Mouse (Mus musculus) neural tube, embryonic 15.5 days (tissue): Measurements from ENCODE around the gene Gpr143. TPM values are rescaled to one million over a fixed set of nuclear protein-coding genes. Genes with fewer than 3 reads are reported as not detected.
A peak's percentile ranks its signal among the peaks of the same experiment; 100 is the strongest.
"Not testable (repeated sequence)": the region's sequence is repeated elsewhere in the genome, so short reads cannot be mapped to it uniquely, and the experiment has no call there.

Experiments used
- ATAC-seq: fragments of 200-750 bp; cut with Nextera tagmentation; 2 replicates; pipeline ENCODE4 v1.8.0; 2017; ENCODE audit warnings: mild to moderate bottlenecking, moderate TSS enrichment, moderate library complexity; ENCODE audit not compliant: low FRiP score
- H3K27ac ChIP-seq: fragments of 300-500 bp; sonication (generic); replicated peaks from 2 replicates; pipeline ENCODE4 v1.5.1; 2015; ENCODE audit warnings: mild to moderate bottlenecking, inconsistent platforms
- H3K27me3 ChIP-seq: fragments of 300-500 bp; sonication (generic); replicated peaks from 2 replicates; pipeline ENCODE4 v1.6.1; 2015; ENCODE audit warnings: inconsistent platforms
- H3K36me3 ChIP-seq: fragments of 300-500 bp; sonication (generic); 2 replicates; pipeline ENCODE4 v1.6.1; 2015; ENCODE audit warnings: inconsistent platforms
- H3K4me1 ChIP-seq: fragments of 300-500 bp; sonication (generic); 2 replicates; pipeline ENCODE4 v1.6.1; 2015; ENCODE audit warnings: inconsistent platforms
- H3K4me2 ChIP-seq: fragments of 300-500 bp; sonication (generic); 2 replicates; pipeline ENCODE4 v1.6.1; 2015; ENCODE audit warnings: inconsistent platforms, mild to moderate bottlenecking, moderate library complexity
- H3K4me3 ChIP-seq: fragments of 300-500 bp; sonication (generic); replicated peaks from 2 replicates; pipeline ENCODE4 v1.5.1; 2015; ENCODE audit warnings: mild to moderate bottlenecking, inconsistent platforms
- H3K9ac ChIP-seq: fragments of 300-500 bp; sonication (generic); replicated peaks from 2 replicates; pipeline ENCODE4 v1.6.1; 2015; ENCODE audit warnings: mild to moderate bottlenecking, inconsistent platforms
- H3K9me3 ChIP-seq: fragments of 300-500 bp; sonication (generic); replicated peaks from 2 replicates; pipeline ENCODE4 v1.6.1; 2016; ENCODE audit warnings: inconsistent platforms
- WGBS: fragments of 180-500 bp; shearing (Covaris S2); methylation state at CpG from one replicate; pipeline ENCODE4 v1.1.7; 2015; ENCODE audit warnings: mixed read lengths; 5-methylcytosine and 5-hydroxymethylcytosine counted together
- polyA plus RNA-seq: library from polyadenylated mRNA; unstranded; fragments of >200 nt; fragmentation: Nextera tagmentation; extraction: Ambion mirVana; gene quantifications from 2 replicates; pipeline ENCODE4 v1.2.1, GENCODE M21; 2015

Gpr143 gene
- polyA plus RNA-seq, 1 experiment from 2014 or later, result 0.44 TPM

DNA sequence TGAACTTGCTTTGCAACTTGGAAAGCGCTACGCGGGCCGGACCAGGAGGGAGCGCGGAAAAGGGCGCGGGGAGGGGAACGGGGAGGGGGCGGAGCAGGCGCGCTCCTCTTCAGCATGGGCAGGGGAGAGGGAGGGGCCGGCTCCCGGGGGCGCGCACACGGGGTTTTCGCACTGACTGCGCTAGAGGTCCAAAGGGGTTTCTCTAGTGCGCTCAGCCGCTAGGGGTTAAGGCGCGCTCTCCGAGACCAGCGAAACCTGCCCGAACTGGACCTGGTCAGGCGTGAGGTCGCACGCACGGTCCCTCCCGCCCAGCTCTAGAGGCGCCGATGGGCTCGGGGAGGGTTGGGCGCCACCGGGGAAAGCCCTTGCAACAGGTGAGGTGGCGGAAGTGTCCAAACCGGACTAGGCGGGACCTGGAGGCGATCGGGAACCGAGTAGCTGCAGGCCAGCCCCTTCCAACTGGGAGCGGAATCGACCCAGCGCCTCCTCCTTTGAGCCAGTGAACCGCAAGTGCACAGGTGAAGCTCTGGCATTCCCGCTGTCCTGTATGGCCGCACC is 12.0 kb upstream of the Gpr143 start:
- Histone ChIP-seq H3K27ac (no peak overlapping the region), H3K4me3 (peak overlapping the region; percentile 50), H3K4me2 (peak overlapping the region; percentile 72), H3K36me3 (no peaks in the 10 kb centered on the region), H3K27me3 (peaks cover 31% of the 10 kb centered on the region), H3K4me1 (0 out of 2 replicates have a peak, but pooled peaks cover 3% of the 10 kb centered on the region), H3K9ac (peak overlapping the region; percentile 42), H3K9me3 (no peaks in the 10 kb centered on the region)
- WGBS, result 15% methylated on average over 42 of the region's 48 CpGs
- ATAC-seq, result peak; percentile 89

DNA sequence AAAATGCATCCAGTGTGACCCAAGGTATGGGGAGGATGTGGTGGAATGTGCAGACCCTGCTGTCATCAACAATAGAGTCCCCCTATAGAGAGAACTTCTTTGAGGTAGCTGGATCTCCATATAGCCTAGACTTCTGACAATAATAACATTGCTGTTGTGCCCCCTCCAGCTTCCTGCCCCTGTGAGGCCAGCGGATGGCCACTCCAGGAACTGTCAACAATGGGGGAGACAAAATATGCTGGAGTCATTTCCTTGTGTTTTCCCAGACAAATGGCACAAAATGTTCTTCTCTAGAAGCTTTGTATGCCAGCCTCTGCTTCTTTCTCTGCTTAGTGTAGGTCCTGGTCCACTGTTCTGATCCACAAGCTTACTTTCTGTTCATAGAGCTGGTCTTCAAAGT is 6.4 kb downstream of the Gpr143 start:
- ATAC-seq, result no peak
- Histone ChIP-seq H3K4me2 (no peak overlapping the region), H3K27ac (no peak overlapping the region), H3K36me3 (no peaks in the 10 kb centered on the region), H3K4me1 (no peaks in the 10 kb centered on the region), H3K27me3 (peaks cover 15% of the 10 kb centered on the region), H3K9me3 (no peaks in the 10 kb centered on the region), H3K4me3 (no peak overlapping the region), H3K9ac (no peak overlapping the region)
- WGBS, result 83% methylated on average over 1 of the region's 1 CpGs

DNA sequence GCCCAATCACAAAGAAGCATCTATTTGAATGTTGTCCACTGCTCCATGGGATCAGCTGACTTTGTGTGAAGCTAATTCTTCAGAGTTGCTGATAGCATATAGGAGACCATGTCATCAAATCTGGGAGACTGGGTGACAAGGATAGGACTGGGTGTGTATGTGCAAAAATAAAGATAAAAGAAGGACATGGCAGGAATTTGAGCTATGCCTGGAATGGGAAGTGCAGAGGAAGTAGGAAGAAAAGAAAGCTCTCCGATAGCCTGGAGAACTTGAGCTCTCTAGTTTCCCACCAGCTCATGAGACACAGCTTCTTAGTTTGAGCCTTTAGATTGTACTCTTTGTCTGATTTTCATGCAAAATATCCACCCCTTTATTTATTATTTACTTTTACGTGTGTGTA is 6.9 kb downstream of the Gpr143 start:
- H3K27ac ChIP-seq, result no peak overlapping the region
- peaks cover 15% of the 10 kb centered on the region for H3K27me3 ChIP-seq
- no peak overlapping the region for H3K9ac ChIP-seq
- H3K4me1 ChIP-seq, result no peaks in the 10 kb centered on the region
- H3K4me3 ChIP-seq, result no peak overlapping the region
- H3K4me2 ChIP-seq, result no peak overlapping the region
- ATAC-seq, result no peak
- WGBS, result 87% methylated on average over 2 of the region's 2 CpGs
- no peaks in the 10 kb centered on the region for H3K9me3 ChIP-seq
- H3K36me3 ChIP-seq, result no peaks in the 10 kb centered on the region

DNA sequence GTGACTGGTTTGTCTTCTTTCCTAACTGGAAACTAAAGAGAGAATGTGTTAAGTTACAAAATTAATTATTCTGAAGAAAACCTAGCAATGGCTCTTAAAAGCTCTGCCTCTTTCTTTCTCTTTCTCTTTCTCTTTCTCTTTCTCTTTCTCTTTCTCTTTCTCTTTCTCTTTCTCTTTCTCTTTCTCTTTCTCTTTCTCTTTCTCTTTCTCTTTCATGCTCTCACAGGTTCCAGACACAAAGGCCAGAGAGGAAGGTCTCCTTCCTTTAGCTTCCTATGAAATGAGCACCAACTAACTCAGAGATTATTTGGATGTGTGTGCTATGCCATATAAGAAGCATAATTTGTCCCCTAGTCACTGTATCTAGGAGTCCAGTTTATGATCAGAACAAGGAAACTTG is 23.6 kb downstream of the Gpr143 start:
- ATAC-seq, result no peak
- Histone ChIP-seq H3K27ac (no peak overlapping the region), H3K4me3 (no peak overlapping the region), H3K4me1 (no peaks in the 10 kb centered on the region), H3K4me2 (no peak overlapping the region), H3K27me3 (0 out of 2 replicates have a peak, but pooled peaks cover 3% of the 10 kb centered on the region), H3K9ac (no peak overlapping the region), H3K36me3 (no peaks in the 10 kb centered on the region), H3K9me3 (no peaks in the 10 kb centered on the region)

DNA sequence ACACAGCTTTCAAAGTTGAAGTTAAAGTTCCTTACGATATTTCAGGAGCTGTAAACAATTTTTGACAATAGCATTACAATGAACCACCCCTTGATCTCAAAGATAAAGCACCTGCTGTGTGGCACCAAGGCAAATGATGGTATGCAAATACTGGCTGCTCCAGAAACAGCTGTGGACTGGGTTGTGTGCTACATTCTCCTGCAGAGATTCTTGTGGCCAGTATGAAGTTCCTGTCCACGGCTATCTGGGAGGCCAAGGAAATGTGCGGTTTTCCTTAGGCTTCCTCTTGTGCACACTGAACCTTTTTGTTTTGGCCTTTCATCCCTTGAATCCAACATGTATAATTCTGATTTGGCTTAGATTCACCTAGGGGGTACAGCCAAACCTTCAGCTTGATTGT is 31.6 kb downstream of the Gpr143 start:
- WGBS, result 83% methylated on average over 3 of the region's 3 CpGs
- Histone ChIP-seq H3K4me3 (no peak overlapping the region), H3K4me2 (no peak overlapping the region), H3K27ac (no peak overlapping the region), H3K4me1 (no peaks in the 10 kb centered on the region), H3K27me3 (no peaks in the 10 kb centered on the region), H3K9me3 (no peaks in the 10 kb centered on the region), H3K9ac (no peak overlapping the region), H3K36me3 (no peaks in the 10 kb centered on the region)
- no peak for ATAC-seq

DNA sequence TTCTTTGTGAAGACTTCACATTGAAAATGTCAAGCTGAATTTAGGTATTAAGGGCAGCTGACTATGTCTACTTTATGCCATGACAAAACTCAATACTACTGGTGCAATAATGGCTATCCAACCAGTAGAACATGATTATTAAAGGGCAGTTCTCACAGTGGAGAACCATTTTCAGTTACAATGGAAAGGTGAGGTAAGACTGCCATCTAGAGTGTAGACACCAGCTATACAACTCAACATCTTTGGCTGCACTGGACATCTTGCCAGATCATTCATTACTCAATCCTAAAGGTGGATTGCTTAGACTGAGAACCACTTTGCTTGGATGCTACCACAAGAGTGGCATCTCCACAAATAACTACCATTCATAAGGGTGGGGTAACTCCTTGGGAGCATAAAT is 37.3 kb downstream of the Gpr143 start:
- Histone ChIP-seq H3K4me3 (no peak overlapping the region), H3K27ac (no peak overlapping the region), H3K9me3 (no peaks in the 10 kb centered on the region), H3K36me3 (no peaks in the 10 kb centered on the region), H3K4me2 (no peak overlapping the region), H3K9ac (no peak overlapping the region), H3K27me3 (no peaks in the 10 kb centered on the region; the same call in 1 of the 2 replicates), H3K4me1 (no peaks in the 10 kb centered on the region)
- no peak for ATAC-seq

DNA sequence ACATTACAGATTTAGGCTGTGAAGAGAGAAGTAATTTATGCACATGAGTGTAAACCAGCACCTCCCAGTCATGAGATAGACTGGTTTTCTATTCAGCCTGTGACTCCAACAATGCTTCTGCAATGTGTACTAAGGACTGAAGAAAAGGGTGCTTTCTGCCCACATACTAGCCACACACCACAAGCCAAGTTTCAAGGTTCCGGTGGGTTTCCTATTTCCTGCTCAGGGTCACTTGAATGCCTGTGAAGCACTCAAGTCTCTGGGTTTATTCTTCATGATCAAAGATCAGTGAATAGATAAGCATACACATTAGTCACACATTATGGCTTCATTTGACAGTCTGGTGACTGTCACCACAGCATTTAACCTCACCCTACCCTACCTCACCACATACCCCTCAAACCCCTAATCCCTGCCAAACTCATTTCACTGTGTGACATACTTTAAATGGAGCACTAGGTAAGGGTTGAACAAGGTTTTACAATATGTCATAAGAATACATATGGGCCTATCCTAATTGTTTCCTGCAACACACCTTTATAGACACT is 49.4 kb downstream of the Gpr143 start:
- not testable (repeated sequence) for H3K9me3 ChIP-seq, H3K4me3 ChIP-seq, H3K9ac ChIP-seq, H3K4me1 ChIP-seq, H3K4me2 ChIP-seq, H3K27ac ChIP-seq, ATAC-seq, H3K36me3 ChIP-seq, H3K27me3 ChIP-seq
- WGBS, result no CpG with 5 or more reads among the region's 1 CpGs

DNA sequence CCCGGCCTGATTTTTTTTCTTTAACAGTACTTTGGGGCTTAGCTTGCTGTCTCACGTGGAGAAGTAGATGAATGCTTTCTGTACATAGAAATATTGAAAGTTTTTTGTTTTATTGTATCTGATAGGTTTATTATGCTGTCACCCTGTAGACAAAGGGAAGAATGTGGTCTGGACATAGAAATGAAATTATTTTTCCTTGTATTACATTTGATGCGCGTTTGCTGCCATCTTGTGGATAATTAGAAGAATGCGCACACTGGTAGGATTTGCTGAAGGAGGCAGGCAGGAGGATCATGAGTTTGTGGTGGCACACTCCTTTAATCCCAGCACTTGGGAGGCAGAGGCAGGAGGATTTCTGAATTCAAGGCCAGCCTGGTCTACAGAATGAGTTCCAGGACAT is 53.2 kb downstream of the Gpr143 start:
- H3K9ac ChIP-seq, H3K4me3 ChIP-seq, H3K36me3 ChIP-seq, H3K4me1 ChIP-seq, H3K27me3 ChIP-seq, H3K9me3 ChIP-seq, H3K4me2 ChIP-seq, H3K27ac ChIP-seq: not testable (repeated sequence)
- ATAC-seq, result peak; percentile 65; the same call in 1 of the 2 replicates
- WGBS, result 31% methylated on average over 5 of the region's 5 CpGs

DNA sequence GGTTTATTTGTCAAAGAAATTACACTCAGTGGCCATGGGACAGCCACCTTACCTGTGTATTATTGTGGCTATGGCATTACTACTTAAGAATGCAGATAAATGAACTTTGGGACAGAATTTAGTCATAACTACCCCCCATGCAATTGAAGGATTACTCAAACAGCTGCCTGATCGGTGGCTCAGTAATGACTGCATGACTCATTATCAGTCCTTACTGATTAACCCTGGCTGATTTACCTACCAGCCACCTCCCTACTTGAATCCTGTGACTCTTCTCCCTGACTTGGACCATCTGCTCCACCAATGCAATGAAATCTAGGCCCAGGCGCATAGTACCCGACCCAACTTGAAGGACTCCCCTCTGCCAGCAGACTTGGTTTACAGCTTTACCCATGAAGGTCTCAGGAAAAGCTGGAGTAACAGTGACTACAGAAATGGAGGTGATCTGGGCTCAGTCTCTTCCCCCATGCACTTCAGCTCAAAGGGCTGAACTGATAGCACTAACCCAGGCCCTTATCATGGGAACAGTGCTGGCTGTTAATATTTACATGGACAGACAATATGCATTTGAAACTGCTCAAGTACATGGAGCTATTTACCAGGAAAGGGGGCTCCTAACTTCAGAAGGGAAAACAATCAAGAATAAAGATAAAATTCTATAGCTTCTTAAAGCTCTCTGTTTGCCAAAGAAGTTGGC is 73.5 kb downstream of the Gpr143 start:
- H3K4me2 ChIP-seq, result no peak overlapping the region
- H3K4me3 ChIP-seq, result no peak overlapping the region
- ATAC-seq, result no peak
- 98% methylated on average over 3 of the region's 3 CpGs for WGBS
- no peaks in the 10 kb centered on the region for H3K4me1 ChIP-seq
- no peaks in the 10 kb centered on the region; the same call in 1 of the 2 replicates for H3K9me3 ChIP-seq
- no peaks in the 10 kb centered on the region for H3K36me3 ChIP-seq
- H3K9ac ChIP-seq, result no peak overlapping the region
- H3K27ac ChIP-seq, result no peak overlapping the region
- H3K27me3 ChIP-seq, result no peaks in the 10 kb centered on the region

Other genes starting within 250 kb of the Gpr143 start
- not detected in 2 replicates for gene Cldn34a, start 218.6 kb upstream of the Gpr143 start, polyA plus RNA-seq
- gene Shroom2, start 12.5 kb upstream of the Gpr143 start, polyA plus RNA-seq, result 139 and 160 TPM in 2 replicates
- gene Usp51, start 224.5 kb downstream of the Gpr143 start, polyA plus RNA-seq, result 2.2 and 2.9 TPM in 2 replicates